In genomic region chr17:81403121-81403520, GRCm38 (mm10) we compare ENCODE assay signal across 13 mouse cellular contexts. TPM values are rescaled to one million over a fixed set of nuclear protein-coding genes. Genes with fewer than 3 reads are reported as not detected.
A peak's percentile ranks its signal among the peaks of the same experiment; 100 is the strongest.
DNase-seq lines count a peak whose midpoint lies in the region; ATAC-seq lines count a peak whose summit lies in the region.
"Had no signal": no experiment of that assay in that cellular context is flagged by ENCODE, and none has a peak within 500 bp of the region (broad histone marks: within the 10 kb centered on the region; RNA-seq: fewer than 3 reads in every experiment).

No protein-coding gene starts in this region.

- H3K9me3 ChIP-seq in forebrain, embryonic 13.5 days (replicated peaks), result no peaks in the 10 kb centered on the region
- H3K9me3 ChIP-seq in forebrain, embryonic 12.5 days, result no peaks in the 10 kb centered on the region
- H3K9me3 ChIP-seq in midbrain, embryonic 10.5 days (replicated peaks), result no peaks in the 10 kb centered on the region
- H3K9me3 ChIP-seq: liver, embryonic 13.5 days had no signal

- peaks cover 20% of the 10 kb centered on the region for H3K4me1 ChIP-seq in forebrain, embryonic 13.5 days
- peaks cover 7% of the 10 kb centered on the region; the same call in 1 of the 2 replicates for H3K4me1 ChIP-seq in forebrain, embryonic 12.5 days
- peaks cover 12% of the 10 kb centered on the region for H3K4me1 ChIP-seq in midbrain, embryonic 10.5 days
- H3K4me1 ChIP-seq: liver, embryonic 13.5 days had no signal

- ATAC-seq in forebrain, embryonic 13.5 days, result peak; percentile 14; the same call in 1 of the 2 replicates
- no peak for ATAC-seq in forebrain, embryonic 12.5 days (ENCODE audit: low FRiP score)

- H3K4me3 ChIP-seq in forebrain, embryonic 13.5 days, result no peak overlapping the region
- no peak overlapping the region for H3K4me3 ChIP-seq in forebrain, embryonic 12.5 days (replicated peaks)
- H3K4me3 ChIP-seq in midbrain, embryonic 10.5 days, result no peak overlapping the region
- H3K4me3 ChIP-seq: erythroblast, embryonic 14.5 days; liver, embryonic 13.5 days had no signal

- no peaks in the 10 kb centered on the region for H3K27me3 ChIP-seq in forebrain, embryonic 13.5 days
- H3K27me3 ChIP-seq in forebrain, embryonic 12.5 days, result no peaks in the 10 kb centered on the region
- H3K27me3 ChIP-seq in midbrain, embryonic 10.5 days (ENCODE audit: low read depth, poor library complexity, severe bottlenecking), result no peaks in the 10 kb centered on the region
- H3K27me3 ChIP-seq: liver, embryonic 13.5 days had no signal

- H3K27ac ChIP-seq in forebrain, embryonic 13.5 days, result no peak overlapping the region
- H3K27ac ChIP-seq in forebrain, embryonic 12.5 days, result no peak overlapping the region
- no peak overlapping the region for H3K27ac ChIP-seq in midbrain, embryonic 10.5 days (replicated peaks)
- H3K27ac ChIP-seq: liver, embryonic 13.5 days had no signal

- H3K36me3 ChIP-seq in forebrain, embryonic 13.5 days (ENCODE audit: poor library complexity, severe bottlenecking), result 0 out of 2 replicates have a peak, but pooled peaks cover 8% of the 10 kb centered on the region
- H3K36me3 ChIP-seq in forebrain, embryonic 12.5 days (replicated peaks), result peaks cover 5% of the 10 kb centered on the region; the same call in 1 of the 2 replicates
- no peaks in the 10 kb centered on the region for H3K36me3 ChIP-seq in midbrain, embryonic 10.5 days
- H3K36me3 ChIP-seq: liver, embryonic 13.5 days had no signal

- DNase-seq in testis, postnatal 10 days (ENCODE audit: low spot score), result peak; percentile 49
- DNase-seq in testis, postnatal 14 days (ENCODE audit: low spot score), result no peak
- peak; percentile 29 for DNase-seq in heart, postnatal 25 days (ENCODE audit: low spot score)
- peak; percentile 9 for DNase-seq in retina, embryonic 14.5 days (ENCODE audit: low spot score)
- DNase-seq in midbrain, embryonic 10.5 days (ENCODE audit: low spot score), result no peak
- no peak for DNase-seq in layer of hippocampus, adult 9-11 months
- DNase-seq: B cell, adult 2 months; kidney, adult 11 months; liver, embryonic 13.5 days; spleen, adult 18-20 months had no signal

- intact Hi-C loops in heart, postnatal 25 days (cut with DNase I), result no loop called here

- H3K9ac ChIP-seq in forebrain, embryonic 13.5 days, result no peak overlapping the region
- no peak overlapping the region for H3K9ac ChIP-seq in forebrain, embryonic 12.5 days
- H3K9ac ChIP-seq: liver, embryonic 13.5 days had no signal

- H3K4me2 ChIP-seq in forebrain, embryonic 13.5 days, result no peak overlapping the region
- H3K4me2 ChIP-seq in forebrain, embryonic 12.5 days, result no peak overlapping the region
- H3K4me2 ChIP-seq: liver, embryonic 13.5 days had no signal

- 87% methylated on average over 4 of the region's 4 CpGs for WGBS in forebrain, embryonic 13.5 days
- 83% methylated on average over 4 of the region's 4 CpGs for WGBS in forebrain, embryonic 12.5 days
- WGBS in midbrain, embryonic 10.5 days, result 89% methylated on average over 4 of the region's 4 CpGs

RNA-seq across cellular contexts. Expression of gene Gm11096, which starts 38.4 kb away (rescaled TPM):
- polyA plus RNA-seq in forebrain, embryonic 13.5 days (2015; fragmentation: Nextera tagmentation; extraction: Ambion mirVana), result not detected in 2 replicates
- not detected in 2 replicates for polyA plus RNA-seq in forebrain, embryonic 12.5 days (2016; fragmentation: Nextera tagmentation; extraction: Ambion mirVana)
- total RNA-seq in heart, postnatal 25 days (2021), result not detected
- polyA plus RNA-seq in midbrain, embryonic 10.5 days (2016; fragmentation: Nextera tagmentation; extraction: Ambion mirVana), result not detected in 2 replicates
- polyA plus RNA-seq: erythroblast, embryonic 14.5 days; liver, embryonic 13.5 days had no signal

Comparison
In these comparisons a context has a peak if more than half of its experiments do, and no peak if none do; other contexts are left out.
1. DNase-seq: peak in testis, postnatal 10 days (single experiment), heart, postnatal 25 days (single experiment) and retina, embryonic 14.5 days (single experiment); none in testis, postnatal 14 days (single experiment), midbrain, embryonic 10.5 days (single experiment) and layer of hippocampus, adult 9-11 months (single experiment).